Mouse (Mus musculus): ENCODE measurements around the gene Lrch1. TPM values are rescaled to one million over a fixed set of nuclear protein-coding genes. Genes with fewer than 3 reads are reported as not detected.

The Lrch1 gene
- total RNA-seq (2015) (12.1 and 14.3 TPM in 2 replicates), total RNA-seq (2017) (9.3 and 11.3 TPM in 2 replicates)

- ATAC-seq (replicated peaks; ENCODE audit: poor library complexity): peak; percentile 73
Measured at GRCm38 (mm10) chr14:74947376-74948013, at the start of gene Lrch1. Gene Lrch1 (minus strand): TSS chr14:74947876.

GRCm38 (mm10) chr14:74997041-74997440 lies 49.4 kb upstream of the Lrch1 start:
- ATAC-seq (replicated peaks; ENCODE audit: poor library complexity): no peak; the same call in 1 of the 2 replicates

- peak; percentile 52 for ATAC-seq (replicated peaks; ENCODE audit: poor library complexity)
Measured at GRCm38 (mm10) chr14:74996556-74996955, 48.9 kb upstream of the Lrch1 start.

GRCm38 (mm10) chr14:74990504-74990903 lies 42.8 kb upstream of the Lrch1 start:
- ATAC-seq (replicated peaks; ENCODE audit: poor library complexity): peak; percentile 93

- no peak; the same call in 1 of the 2 replicates for ATAC-seq (replicated peaks; ENCODE audit: poor library complexity)
Measured at GRCm38 (mm10) chr14:74989909-74990308, 42.2 kb upstream of the Lrch1 start.

GRCm38 (mm10) chr14:74989322-74989721 lies 41.6 kb upstream of the Lrch1 start:
- ATAC-seq (replicated peaks; ENCODE audit: poor library complexity): peak; percentile 72

- no peak for ATAC-seq (replicated peaks; ENCODE audit: poor library complexity)
Measured at GRCm38 (mm10) chr14:74986527-74986926, 38.9 kb upstream of the Lrch1 start.

- ATAC-seq (replicated peaks; ENCODE audit: poor library complexity): no peak
Measured at GRCm38 (mm10) chr14:74985658-74986057, 38.0 kb upstream of the Lrch1 start.

GRCm38 (mm10) chr14:74984817-74985391 lies 37.2 kb upstream of the Lrch1 start:
- ATAC-seq (replicated peaks; ENCODE audit: poor library complexity): no peak

- peak; percentile 93 for ATAC-seq (replicated peaks; ENCODE audit: poor library complexity)
Measured at GRCm38 (mm10) chr14:74983079-74983478, 35.4 kb upstream of the Lrch1 start.

- ATAC-seq (replicated peaks; ENCODE audit: poor library complexity): no peak
Measured at GRCm38 (mm10) chr14:74981016-74981415, 33.3 kb upstream of the Lrch1 start.

GRCm38 (mm10) chr14:74976972-74977371 lies 29.3 kb upstream of the Lrch1 start:
- no peak; the same call in 1 of the 2 replicates for ATAC-seq (replicated peaks; ENCODE audit: poor library complexity)

GRCm38 (mm10) chr14:74974136-74974651 lies 26.5 kb upstream of the Lrch1 start:
- no peak for ATAC-seq (replicated peaks; ENCODE audit: poor library complexity)

- ATAC-seq (replicated peaks; ENCODE audit: poor library complexity): no peak
Measured at GRCm38 (mm10) chr14:74972687-74973086, 25.0 kb upstream of the Lrch1 start.

- peak; percentile 73 for ATAC-seq (replicated peaks; ENCODE audit: poor library complexity)
Measured at GRCm38 (mm10) chr14:74972216-74972615, 24.5 kb upstream of the Lrch1 start.

- no peak for ATAC-seq (replicated peaks; ENCODE audit: poor library complexity)
Measured at GRCm38 (mm10) chr14:74963402-74963764, 15.7 kb upstream of the Lrch1 start.

GRCm38 (mm10) chr14:74962713-74963401 lies 15.2 kb upstream of the Lrch1 start:
- ATAC-seq (replicated peaks; ENCODE audit: poor library complexity): no peak

GRCm38 (mm10) chr14:74960568-74960967 lies 12.9 kb upstream of the Lrch1 start:
- no peak for ATAC-seq (replicated peaks; ENCODE audit: poor library complexity)

- no peak for ATAC-seq (replicated peaks; ENCODE audit: poor library complexity)
Measured at GRCm38 (mm10) chr14:74956702-74957101, 9.0 kb upstream of the Lrch1 start.

- ATAC-seq (replicated peaks; ENCODE audit: poor library complexity): no peak
Measured at GRCm38 (mm10) chr14:74956234-74956633, 8.6 kb upstream of the Lrch1 start.

- peak; percentile 40 for ATAC-seq (replicated peaks; ENCODE audit: poor library complexity)
Measured at GRCm38 (mm10) chr14:74948426-74949240, 957 bp upstream of the Lrch1 start.

Measured in megakaryocyte progenitor cell, adult 5-6 weeks (primary cell).